Mouse (Mus musculus): ENCODE measurements around the gene Parp4.

The Parp4 gene

GRCm38 (mm10) chr14:56575416-56575815, at the start of gene Parp4, which contains the start of gene Cenpj:
Gene Parp4 (plus strand): TSS chr14:56575619.
Gene Cenpj (minus strand): TSS chr14:56575425.
- DNase-seq (ENCODE audit: low spot score), result peak; percentile 25

GRCm38 (mm10) chr14:56530788-56531187, 44.6 kb upstream of the Parp4 start:
- DNase-seq (ENCODE audit: low spot score), result no peak

GRCm38 (mm10) chr14:56544946-56545345, 30.5 kb upstream of the Parp4 start:
- DNase-seq (ENCODE audit: low spot score), result no peak

GRCm38 (mm10) chr14:56545491-56545890, 29.9 kb upstream of the Parp4 start:
- no peak for DNase-seq (ENCODE audit: low spot score)

- no peak for DNase-seq (ENCODE audit: low spot score)
These were observed 24.5 kb upstream of the Parp4 start for GRCm38 (mm10) chr14:56550960-56551359.

- DNase-seq (ENCODE audit: low spot score), result no peak
These were observed 22.5 kb upstream of the Parp4 start for GRCm38 (mm10) chr14:56552924-56553323.

- DNase-seq (ENCODE audit: low spot score), result no peak
These were observed 22.1 kb upstream of the Parp4 start for GRCm38 (mm10) chr14:56553331-56553730.

- DNase-seq (ENCODE audit: low spot score), result no peak
These were observed 20.7 kb upstream of the Parp4 start for GRCm38 (mm10) chr14:56554716-56555115.

- DNase-seq (ENCODE audit: low spot score), result no peak
These were observed 16.3 kb upstream of the Parp4 start for GRCm38 (mm10) chr14:56559134-56559533.

GRCm38 (mm10) chr14:56567476-56567875, 7.9 kb upstream of the Parp4 start:
- no peak for DNase-seq (ENCODE audit: low spot score)

- no peak for DNase-seq (ENCODE audit: low spot score)
These were observed 6.4 kb upstream of the Parp4 start for GRCm38 (mm10) chr14:56569041-56569440.

- peak; percentile 93 for DNase-seq (ENCODE audit: low spot score)
These were observed 3.9 kb upstream of the Parp4 start for GRCm38 (mm10) chr14:56571310-56572093.

- no peak for DNase-seq (ENCODE audit: low spot score)
These were observed 2.9 kb upstream of the Parp4 start for GRCm38 (mm10) chr14:56572546-56572945.

GRCm38 (mm10) chr14:56575969-56576901, 816 bp downstream of the Parp4 start:
- no peak for DNase-seq (ENCODE audit: low spot score)

GRCm38 (mm10) chr14:56579011-56579410, 3.6 kb downstream of the Parp4 start:
- DNase-seq (ENCODE audit: low spot score), result no peak

- no peak for DNase-seq (ENCODE audit: low spot score)
These were observed 5.7 kb downstream of the Parp4 start for GRCm38 (mm10) chr14:56581117-56581516.

GRCm38 (mm10) chr14:56582294-56582693, 6.9 kb downstream of the Parp4 start:
- no peak for DNase-seq (ENCODE audit: low spot score)

- no peak for DNase-seq (ENCODE audit: low spot score)
These were observed 16.8 kb downstream of the Parp4 start for GRCm38 (mm10) chr14:56592191-56592590.

- DNase-seq (ENCODE audit: low spot score), result no peak
These were observed 19.4 kb downstream of the Parp4 start for GRCm38 (mm10) chr14:56594811-56595210.

- no peak for DNase-seq (ENCODE audit: low spot score)
These were observed 23.3 kb downstream of the Parp4 start for GRCm38 (mm10) chr14:56598759-56599158.

GRCm38 (mm10) chr14:56602069-56602468, 26.6 kb downstream of the Parp4 start:
- DNase-seq (ENCODE audit: low spot score), result no peak

GRCm38 (mm10) chr14:56604438-56604837, 29.0 kb downstream of the Parp4 start:
- no peak for DNase-seq (ENCODE audit: low spot score)

GRCm38 (mm10) chr14:56605136-56605535, 29.7 kb downstream of the Parp4 start:
- no peak for DNase-seq (ENCODE audit: low spot score)
